Mouse (Mus musculus): ENCODE data around the gene Grk2. TPM values are rescaled to one million over a fixed set of nuclear protein-coding genes. Genes with fewer than 3 reads are reported as not detected.
A peak's percentile ranks its signal among the peaks of the same experiment; 100 is the strongest.
"Not testable (repeated sequence)": the region's sequence is repeated elsewhere in the genome, so short reads cannot be mapped to it uniquely, and the experiment has no call there.

The Grk2 gene
- polyA plus RNA-seq, 1 experiment from 2014 or later: 29.2 TPM

- H3K27ac ChIP-seq: no peak overlapping the region
- peaks cover 21% of the 10 kb centered on the region for H3K27me3 ChIP-seq (ENCODE audit: control insufficient read depth, insufficient read depth, low read length)
- ATAC-seq (ENCODE audit: low FRiP score): no peak
- H3K4me2 ChIP-seq (replicated peaks): no peak overlapping the region
- DNase-seq (ENCODE audit: low spot score): no peak
- H3K9me3 ChIP-seq (ENCODE audit: control insufficient read depth, low read length): no peaks in the 10 kb centered on the region
- H3K36me3 ChIP-seq (replicated peaks; ENCODE audit: control insufficient read depth, insufficient read depth): no peaks in the 10 kb centered on the region
- no peak overlapping the region for H3K4me3 ChIP-seq (replicated peaks; ENCODE audit: low read length)
- H3K9ac ChIP-seq: no peak overlapping the region
- peaks cover 3% of the 10 kb centered on the region; the same call in 1 of the 2 replicates for H3K4me1 ChIP-seq (replicated peaks; ENCODE audit: control insufficient read depth, insufficient read depth, low read length)
- WGBS: 96% methylated on average over 6 of the region's 6 CpGs
Observed at GRCm38 (mm10) chr19:4264171-4264780, 41.7 kb downstream of the Grk2 start.

- Histone ChIP-seq H3K9me3 (ENCODE audit: control insufficient read depth, low read length) (no peaks in the 10 kb centered on the region), H3K4me2 (replicated peaks) (no peak overlapping the region), H3K36me3 (replicated peaks; ENCODE audit: control insufficient read depth, insufficient read depth) (no peaks in the 10 kb centered on the region), H3K4me1 (replicated peaks; ENCODE audit: control insufficient read depth, insufficient read depth, low read length) (no peaks in the 10 kb centered on the region), H3K9ac (no peak overlapping the region), H3K27me3 (ENCODE audit: control insufficient read depth, insufficient read depth, low read length) (peaks cover 16% of the 10 kb centered on the region), H3K27ac (no peak overlapping the region), H3K4me3 (replicated peaks; ENCODE audit: low read length) (no peak overlapping the region)
- ATAC-seq (ENCODE audit: low FRiP score) (no peak), DNase-seq (ENCODE audit: low spot score) (no peak)
- 74% methylated on average over 14 of the region's 14 CpGs for WGBS
Observed at GRCm38 (mm10) chr19:4263702-4264101, 42.3 kb downstream of the Grk2 start.

DNA sequence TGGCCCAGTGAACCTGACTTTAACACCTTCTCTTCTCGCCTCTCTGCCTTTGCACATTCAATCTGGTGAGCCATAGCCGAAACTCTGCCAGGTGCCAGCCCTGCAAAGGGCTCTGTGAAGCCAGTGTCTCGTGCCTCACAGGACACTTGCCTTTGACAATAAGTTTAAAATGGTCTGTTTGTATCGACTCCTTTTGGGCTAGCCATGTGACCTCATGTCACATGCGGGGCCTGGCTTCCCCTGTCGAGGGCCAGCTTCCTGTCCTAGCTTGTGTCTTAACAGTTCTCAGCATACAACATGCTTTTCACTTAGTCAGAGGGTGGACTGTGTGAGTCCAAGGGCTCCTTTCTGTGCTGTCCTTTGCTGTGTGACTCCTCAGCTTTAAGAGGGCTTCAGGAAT, 43.3 kb downstream of the Grk2 start:
- Histone ChIP-seq H3K4me2 (replicated peaks) (no peak overlapping the region), H3K4me1 (replicated peaks; ENCODE audit: control insufficient read depth, insufficient read depth, low read length) (0 out of 2 replicates have a peak, but pooled peaks cover 3% of the 10 kb centered on the region), H3K36me3 (replicated peaks; ENCODE audit: control insufficient read depth, insufficient read depth) (no peaks in the 10 kb centered on the region), H3K9ac (no peak overlapping the region), H3K4me3 (replicated peaks; ENCODE audit: low read length) (no peak overlapping the region), H3K27ac (no peak overlapping the region), H3K9me3 (ENCODE audit: control insufficient read depth, low read length) (no peaks in the 10 kb centered on the region), H3K27me3 (ENCODE audit: control insufficient read depth, insufficient read depth, low read length) (peaks cover 7% of the 10 kb centered on the region)
- DNase-seq (ENCODE audit: low spot score) (no peak), ATAC-seq (ENCODE audit: low FRiP score) (no peak)
- 80% methylated on average over 6 of the region's 6 CpGs for WGBS

DNA sequence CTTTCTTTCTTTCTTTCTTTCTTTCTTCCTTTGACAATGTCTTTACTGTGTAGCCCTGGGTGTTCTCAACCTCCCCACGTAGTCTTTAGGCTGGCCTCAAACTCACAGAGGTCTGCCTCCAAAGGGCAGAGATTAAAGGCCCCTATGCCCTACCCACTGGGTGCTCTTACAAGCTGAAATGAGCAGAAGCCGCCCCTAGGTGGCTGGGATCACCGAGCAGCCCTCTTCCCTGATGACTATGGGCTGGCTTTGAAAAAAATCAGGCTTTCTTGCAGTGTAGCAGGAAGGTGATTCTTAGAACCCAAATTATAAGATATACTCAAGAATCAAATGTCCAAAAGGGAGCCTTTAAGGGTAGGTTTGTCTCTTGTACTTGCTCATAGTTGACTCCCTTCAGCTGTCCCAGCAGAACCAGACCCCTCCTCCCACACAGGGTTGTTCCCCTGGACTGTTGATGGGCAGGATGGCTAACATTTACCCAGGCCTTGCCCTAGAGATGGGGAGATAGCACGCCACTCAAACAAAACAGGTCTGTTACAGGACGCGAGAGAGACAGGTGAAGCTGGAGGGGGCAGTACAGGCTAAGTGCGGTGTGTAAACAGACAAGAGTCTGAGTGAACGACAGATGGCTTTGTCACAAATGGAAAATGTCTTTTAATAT, 44.9 kb downstream of the Grk2 start:
- DNase-seq (ENCODE audit: low spot score) (no peak), ATAC-seq (ENCODE audit: low FRiP score) (no peak)
- Histone ChIP-seq H3K9me3 (ENCODE audit: control insufficient read depth, low read length) (no peaks in the 10 kb centered on the region), H3K36me3 (replicated peaks; ENCODE audit: control insufficient read depth, insufficient read depth) (no peaks in the 10 kb centered on the region), H3K4me2 (replicated peaks) (no peak overlapping the region), H3K9ac (no peak overlapping the region), H3K4me3 (replicated peaks; ENCODE audit: low read length) (no peak overlapping the region), H3K27ac (no peak overlapping the region), H3K4me1 (replicated peaks; ENCODE audit: control insufficient read depth, insufficient read depth, low read length) (0 out of 2 replicates have a peak, but pooled peaks cover 4% of the 10 kb centered on the region), H3K27me3 (ENCODE audit: control insufficient read depth, insufficient read depth, low read length) (no peaks in the 10 kb centered on the region)
- 57% methylated on average over 8 of the region's 8 CpGs for WGBS

- Histone ChIP-seq H3K27ac (no peak overlapping the region), H3K4me2 (replicated peaks) (peak overlapping the region; percentile 85), H3K4me1 (replicated peaks; ENCODE audit: control insufficient read depth, insufficient read depth, low read length) (0 out of 2 replicates have a peak, but pooled peaks cover 4% of the 10 kb centered on the region), H3K36me3 (replicated peaks; ENCODE audit: control insufficient read depth, insufficient read depth) (no peaks in the 10 kb centered on the region), H3K9me3 (ENCODE audit: control insufficient read depth, low read length) (no peaks in the 10 kb centered on the region), H3K9ac (peak overlapping the region; percentile 60), H3K4me3 (replicated peaks; ENCODE audit: low read length) (peak overlapping the region; percentile 59), H3K27me3 (ENCODE audit: control insufficient read depth, insufficient read depth, low read length) (no peaks in the 10 kb centered on the region)
- ATAC-seq (ENCODE audit: low FRiP score): no peak; the same call in 1 of the 2 replicates
- DNase-seq (ENCODE audit: low spot score): no peak
- 16% methylated on average over 12 of the region's 12 CpGs for WGBS
Observed at GRCm38 (mm10) chr19:4257897-4258252, 48.1 kb downstream of the Grk2 start.

GRCm38 (mm10) chr19:4257216-4257896, 48.7 kb downstream of the Grk2 start:
- Histone ChIP-seq H3K4me1 (replicated peaks; ENCODE audit: control insufficient read depth, insufficient read depth, low read length) (0 out of 2 replicates have a peak, but pooled peaks cover 4% of the 10 kb centered on the region), H3K4me2 (replicated peaks) (peak overlapping the region; percentile 85), H3K4me3 (replicated peaks; ENCODE audit: low read length) (peak overlapping the region; percentile 59), H3K9ac (peak overlapping the region; percentile 60), H3K9me3 (ENCODE audit: control insufficient read depth, low read length) (no peaks in the 10 kb centered on the region), H3K27ac (no peak overlapping the region), H3K36me3 (replicated peaks; ENCODE audit: control insufficient read depth, insufficient read depth) (no peaks in the 10 kb centered on the region), H3K27me3 (ENCODE audit: control insufficient read depth, insufficient read depth, low read length) (no peaks in the 10 kb centered on the region)
- peak; percentile 99 for DNase-seq (ENCODE audit: low spot score)
- WGBS: under 1% methylated on average over 41 of the region's 41 CpGs
- ATAC-seq (ENCODE audit: low FRiP score): peak; percentile 91

- 0 out of 2 replicates have a peak, but pooled peaks cover 4% of the 10 kb centered on the region for H3K4me1 ChIP-seq (replicated peaks; ENCODE audit: control insufficient read depth, insufficient read depth, low read length)
- no peak overlapping the region for H3K4me3 ChIP-seq (replicated peaks; ENCODE audit: low read length)
- H3K9ac ChIP-seq: no peak overlapping the region
- 71% methylated on average over 11 of the region's 11 CpGs for WGBS
- no peaks in the 10 kb centered on the region for H3K9me3 ChIP-seq (ENCODE audit: control insufficient read depth, low read length)
- no peak overlapping the region for H3K4me2 ChIP-seq (replicated peaks)
- H3K36me3 ChIP-seq (replicated peaks; ENCODE audit: control insufficient read depth, insufficient read depth): no peaks in the 10 kb centered on the region
- H3K27ac ChIP-seq: no peak overlapping the region
- DNase-seq (ENCODE audit: low spot score): no peak
- H3K27me3 ChIP-seq (ENCODE audit: control insufficient read depth, insufficient read depth, low read length): no peaks in the 10 kb centered on the region
- ATAC-seq (ENCODE audit: low FRiP score): no peak
Observed at GRCm38 (mm10) chr19:4255583-4256162, 50.3 kb downstream of the Grk2 start.

GRCm38 (mm10) chr19:4254230-4254629, 51.8 kb downstream of the Grk2 start:
- WGBS: 93% methylated on average over 7 of the region's 7 CpGs
- no peak overlapping the region for H3K4me3 ChIP-seq (replicated peaks; ENCODE audit: low read length)
- H3K27me3 ChIP-seq (ENCODE audit: control insufficient read depth, insufficient read depth, low read length): no peaks in the 10 kb centered on the region
- ATAC-seq (ENCODE audit: low FRiP score) (no peak), DNase-seq (ENCODE audit: low spot score) (no peak)
- H3K4me2 ChIP-seq (replicated peaks): no peak overlapping the region
- H3K36me3 ChIP-seq (replicated peaks; ENCODE audit: control insufficient read depth, insufficient read depth): no peaks in the 10 kb centered on the region
- H3K9ac ChIP-seq: no peak overlapping the region
- no peaks in the 10 kb centered on the region for H3K9me3 ChIP-seq (ENCODE audit: control insufficient read depth, low read length)
- 0 out of 2 replicates have a peak, but pooled peaks cover 4% of the 10 kb centered on the region for H3K4me1 ChIP-seq (replicated peaks; ENCODE audit: control insufficient read depth, insufficient read depth, low read length)
- H3K27ac ChIP-seq: no peak overlapping the region

DNA sequence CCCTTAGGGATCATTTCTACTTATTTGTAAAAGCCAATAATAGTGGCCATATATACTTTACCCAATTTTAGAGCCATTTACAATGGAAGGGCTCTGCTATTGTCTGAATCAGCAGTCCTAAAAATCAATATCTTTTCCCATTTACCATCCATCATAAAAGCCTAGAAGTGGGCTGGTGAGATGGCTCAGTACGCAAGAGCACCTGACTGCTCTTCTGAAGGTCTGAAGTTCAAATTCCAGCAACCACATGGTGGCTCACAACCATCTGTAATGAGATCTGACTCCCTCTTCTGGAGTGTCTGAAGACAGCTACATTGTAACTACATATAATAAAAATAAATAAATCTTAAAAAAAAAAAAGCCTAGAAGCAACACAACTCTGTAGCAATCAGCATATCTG, 57.3 kb downstream of the Grk2 start:
- H3K9me3 ChIP-seq (ENCODE audit: control insufficient read depth, low read length); H3K9ac ChIP-seq; H3K4me3 ChIP-seq (replicated peaks; ENCODE audit: low read length); H3K4me1 ChIP-seq (replicated peaks; ENCODE audit: control insufficient read depth, insufficient read depth, low read length); H3K36me3 ChIP-seq (replicated peaks; ENCODE audit: control insufficient read depth, insufficient read depth); H3K4me2 ChIP-seq (replicated peaks); H3K27me3 ChIP-seq (ENCODE audit: control insufficient read depth, insufficient read depth, low read length); H3K27ac ChIP-seq; ATAC-seq (ENCODE audit: low FRiP score); DNase-seq (ENCODE audit: low spot score): not testable (repeated sequence)
- WGBS: 79% methylated on average over 1 of the region's 1 CpGs

All from hindbrain, embryonic 14.5 days (tissue).